Mouse (Mus musculus): ENCODE results near the gene Clic1.

DNA sequence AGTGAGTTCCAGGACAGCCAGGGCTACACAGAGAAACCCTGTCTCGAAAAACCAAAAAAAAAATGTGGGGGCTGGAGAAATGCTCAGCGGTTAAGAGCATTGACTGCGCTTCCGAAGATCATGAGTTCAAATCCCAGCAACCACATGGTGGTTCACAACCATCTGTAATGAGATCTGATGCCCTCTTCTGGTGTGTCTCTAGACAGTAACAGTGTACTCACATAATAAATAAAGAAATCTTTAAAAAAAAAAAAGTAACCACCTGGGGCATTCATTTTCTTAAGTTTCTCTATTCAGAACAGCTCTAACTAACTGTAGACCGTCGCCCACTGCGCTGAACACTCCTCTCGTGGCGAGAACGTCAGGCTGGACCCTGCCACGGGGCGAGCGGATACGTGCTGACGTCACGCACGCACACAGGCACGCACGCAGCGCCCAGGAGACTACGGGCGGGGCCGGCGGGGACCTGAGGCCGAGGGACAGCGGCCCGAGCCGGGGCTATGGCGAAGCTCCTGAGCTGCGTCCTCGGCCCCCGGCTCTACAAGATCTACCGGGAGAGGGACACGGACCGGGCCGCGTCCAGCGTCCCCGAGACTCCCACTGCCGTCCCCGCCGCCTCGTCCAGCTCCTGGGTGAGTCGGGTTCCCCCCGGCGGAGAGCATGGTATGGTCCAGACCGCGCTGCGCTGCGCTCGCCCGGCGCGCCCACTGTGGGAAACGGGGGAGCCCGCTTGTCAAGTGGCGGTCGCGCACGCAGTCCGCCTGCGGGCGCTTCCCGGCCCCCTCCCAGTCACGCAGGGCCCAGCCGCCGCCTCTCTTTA is 39.3 kb downstream of the Clic1 start, which contains the start of gene Abhd16a:
- TF ChIP-seq POLR2A (IDR thresholded peaks at IDR 0.05; ENCODE audit: control insufficient read depth, extremely low read depth, insufficient read depth, low read length, poor library complexity), result peak; percentile 29; the same call in 1 of the 2 replicates
- TF ChIP-seq CTCF (IDR thresholded peaks at IDR 0.05; ENCODE audit: borderline replicate concordance, control insufficient read depth, extremely low read depth, insufficient read depth, low read length, poor library complexity), result no peak
